Comparison of ENCODE assay signal across 22 mouse cellular contexts in genomic region chr10:86017781-86018180, GRCm38 (mm10). TPM values are rescaled to one million over a fixed set of nuclear protein-coding genes. Genes with fewer than 3 reads are reported as not detected.
A peak's percentile ranks its signal among the peaks of the same experiment; 100 is the strongest.
DNase-seq lines count a peak whose midpoint lies in the region; ATAC-seq and TF ChIP-seq lines count a peak whose summit lies in the region.
"Had no signal": no experiment of that assay in that cellular context is flagged by ENCODE, and none has a peak within 500 bp of the region (broad histone marks: within the 10 kb centered on the region; RNA-seq: fewer than 3 reads in every experiment).

No protein-coding gene starts in this region.

- TF ChIP-seq CTCF in ES-Bruce4 (IDR thresholded peaks at IDR 0.05; ENCODE audit: low read depth, low read length): no peak

- no peak overlapping the region for H3K4me2 ChIP-seq in heart, embryonic 12.5 days
- H3K4me2 ChIP-seq: embryonic facial prominence, embryonic 12.5 days; forebrain, embryonic 13.5 days; forebrain, embryonic 15.5 days had no signal

- no peak for TF ChIP-seq EP300 in ES-Bruce4 (IDR thresholded peaks at IDR 0.05; ENCODE audit: insufficient read depth, low read depth, low read length)

- H3K4me3 ChIP-seq in heart, embryonic 10.5 days: no peak overlapping the region
- H3K4me3 ChIP-seq in heart, embryonic 12.5 days: no peak overlapping the region
- H3K4me3 ChIP-seq in ES-Bruce4 (ENCODE audit: low read depth, low read length): no peak overlapping the region
- H3K4me3 ChIP-seq: embryonic facial prominence, embryonic 10.5 days; embryonic facial prominence, embryonic 12.5 days; forebrain, embryonic 13.5 days; forebrain, embryonic 15.5 days had no signal

- no peak for TF ChIP-seq POLR2A in ES-Bruce4 (IDR thresholded peaks at IDR 0.05; ENCODE audit: insufficient read depth, low read length)

- DNase-seq in heart, embryonic 10.5 days (ENCODE audit: low spot score): peak; percentile 71
- DNase-seq in ES-CJ7 (ENCODE audit: low read depth, low spot score) (peak; percentile 3), ZHBTc4 (ENCODE audit: low read depth, low spot score) (peak; percentile 5)
- DNase-seq in lung, postnatal 10 days: no peak
- DNase-seq in yolk sac, embryonic 10.5 days (ENCODE audit: low spot score): no peak
- DNase-seq: adrenal gland, adult 2 months; adrenal gland, postnatal 10 days; adrenal gland, postnatal 25 days; cerebellum, adult 11 months; cerebellum, adult 18-20 months; cerebellum, adult 9-10 months; cerebellum, postnatal 10 days; cerebellum, postnatal 25 days; forebrain, postnatal 0 days had no signal

- no peaks in the 10 kb centered on the region for H3K9me3 ChIP-seq in heart, embryonic 10.5 days
- H3K9me3 ChIP-seq in heart, embryonic 12.5 days (replicated peaks): no peaks in the 10 kb centered on the region
- H3K9me3 ChIP-seq in ES-Bruce4 (replicated peaks; ENCODE audit: control insufficient read depth, insufficient read depth, low read length, poor library complexity, severe bottlenecking): no peaks in the 10 kb centered on the region
- H3K9me3 ChIP-seq: embryonic facial prominence, embryonic 10.5 days; embryonic facial prominence, embryonic 12.5 days; forebrain, embryonic 13.5 days; forebrain, embryonic 15.5 days had no signal

- 84% methylated on average over 7 of the region's 7 CpGs for WGBS in heart, embryonic 10.5 days
- WGBS in heart, embryonic 12.5 days: 89% methylated on average over 7 of the region's 7 CpGs

- no peaks in the 10 kb centered on the region for H3K27me3 ChIP-seq in heart, embryonic 10.5 days (ENCODE audit: insufficient read depth, poor library complexity, severe bottlenecking)
- H3K27me3 ChIP-seq in heart, embryonic 12.5 days (replicated peaks): 0 out of 2 replicates have a peak, but pooled peaks cover 11% of the 10 kb centered on the region
- H3K27me3 ChIP-seq in ES-Bruce4 (ENCODE audit: control insufficient read depth, insufficient read depth, low read length, poor library complexity, severe bottlenecking): no peaks in the 10 kb centered on the region
- H3K27me3 ChIP-seq: embryonic facial prominence, embryonic 12.5 days; forebrain, embryonic 13.5 days; forebrain, embryonic 15.5 days had no signal

- H3K9ac ChIP-seq in heart, embryonic 12.5 days: no peak overlapping the region
- H3K9ac ChIP-seq in ES-Bruce4 (ENCODE audit: low read depth, poor library complexity, severe bottlenecking): no peak overlapping the region
- H3K9ac ChIP-seq: embryonic facial prominence, embryonic 12.5 days; forebrain, embryonic 13.5 days; forebrain, embryonic 15.5 days; forebrain, postnatal 0 days had no signal

- H3K4me1 ChIP-seq in heart, embryonic 10.5 days: 0 out of 2 replicates have a peak, but pooled peaks cover 4% of the 10 kb centered on the region
- H3K4me1 ChIP-seq in heart, embryonic 12.5 days (replicated peaks): 0 out of 2 replicates have a peak, but pooled peaks cover 3% of the 10 kb centered on the region
- peaks cover 5% of the 10 kb centered on the region for H3K4me1 ChIP-seq in ES-Bruce4 (ENCODE audit: control insufficient read depth, insufficient read depth, low read length)

- H3K36me3 ChIP-seq in heart, embryonic 10.5 days: no peaks in the 10 kb centered on the region
- no peaks in the 10 kb centered on the region for H3K36me3 ChIP-seq in heart, embryonic 12.5 days
- no peaks in the 10 kb centered on the region for H3K36me3 ChIP-seq in ES-Bruce4 (ENCODE audit: control insufficient read depth, insufficient read depth, low read length, poor library complexity, severe bottlenecking)
- H3K36me3 ChIP-seq: embryonic facial prominence, embryonic 10.5 days; embryonic facial prominence, embryonic 12.5 days; forebrain, embryonic 15.5 days had no signal

- no peak overlapping the region for H3K27ac ChIP-seq in heart, embryonic 10.5 days
- no peak overlapping the region for H3K27ac ChIP-seq in heart, embryonic 12.5 days (ENCODE audit: poor library complexity, severe bottlenecking)
- peak overlapping the region; percentile 91; the same call in 1 of the 2 replicates for H3K27ac ChIP-seq in ES-Bruce4 (ENCODE audit: insufficient read depth, low read length)
- H3K27ac ChIP-seq: embryonic facial prominence, embryonic 10.5 days; embryonic facial prominence, embryonic 12.5 days; forebrain, embryonic 13.5 days; forebrain, embryonic 15.5 days had no signal

- ATAC-seq in heart, embryonic 12.5 days (ENCODE audit: insufficient number of reproducible peaks, low FRiP score): no peak
- ATAC-seq: forebrain, embryonic 13.5 days; forebrain, embryonic 15.5 days; forebrain, postnatal 0 days had no signal

RNA-seq across cellular contexts. Expression of gene Fbxo7, which starts 4.0 kb away (rescaled TPM):
- polyA plus RNA-seq in heart, embryonic 10.5 days (2016; fragmentation: Nextera tagmentation; extraction: Ambion mirVana): 22.5 and 28.1 TPM in 2 replicates
- polyA plus RNA-seq in heart, embryonic 12.5 days (2016; fragmentation: Nextera tagmentation; extraction: Ambion mirVana): 23.5 and 25.7 TPM in 2 replicates
- 20.5 and 22.2 TPM in 2 replicates for polyA plus RNA-seq in ES-Bruce4 (2011; ENCODE audit: insufficient read depth, insufficient read length, low read depth, missing spikeins)

RNA-seq across cellular contexts. Expression of gene Bpifc, which starts 6.1 kb away (rescaled TPM):
- polyA plus RNA-seq in heart, embryonic 10.5 days (2016; fragmentation: Nextera tagmentation; extraction: Ambion mirVana): 0.13 TPM in 1 of 2 replicates, not detected in the other
- not detected in 2 replicates for polyA plus RNA-seq in heart, embryonic 12.5 days (2016; fragmentation: Nextera tagmentation; extraction: Ambion mirVana)
- polyA plus RNA-seq in ES-Bruce4 (2011; ENCODE audit: insufficient read depth, insufficient read length, low read depth, missing spikeins): not detected in 2 replicates
- polyA plus RNA-seq: C2C12; embryonic facial prominence, embryonic 10.5 days; embryonic facial prominence, embryonic 12.5 days; forebrain, embryonic 11.5 days; forebrain, embryonic 13.5 days; forebrain, embryonic 15.5 days had no signal

Comparison
In these comparisons a context has a peak if more than half of its experiments do, and no peak if none do; other contexts are left out.
1. DNase-seq: peak in heart, embryonic 10.5 days (single experiment), ES-CJ7 (single experiment) and ZHBTc4 (single experiment); none in lung, postnatal 10 days (single experiment) and yolk sac, embryonic 10.5 days (single experiment).